Mouse (Mus musculus): Measurements from ENCODE around the gene Bckdk. TPM values are rescaled to one million over a fixed set of nuclear protein-coding genes. Genes with fewer than 3 reads are reported as not detected.
"Not testable (repeated sequence)": the region's sequence is repeated elsewhere in the genome, so short reads cannot be mapped to it uniquely, and the experiment has no call there.

The Bckdk gene
- polyA plus RNA-seq, 1 experiment from 2014 or later = 89.2 TPM

GRCm38 (mm10) chr7:127935748-127936159 is 31.9 kb downstream of the Bckdk start:
- Histone ChIP-seq H3K4me1 (peaks cover 13% of the 10 kb centered on the region), H3K4me2 (peak overlapping the region; percentile 95), H3K9ac (peak overlapping the region; percentile 82), H3K27me3 (peaks cover 11% of the 10 kb centered on the region; the same call in 1 of the 2 replicates), H3K36me3 (replicated peaks) (no peaks in the 10 kb centered on the region), H3K9me3 (no peaks in the 10 kb centered on the region), H3K27ac (peak overlapping the region; percentile 67), H3K4me3 (replicated peaks) (peak overlapping the region; percentile 69)
- peak; percentile 77 for ATAC-seq (ENCODE audit: low FRiP score)
- under 1% methylated on average over 31 of the region's 38 CpGs for WGBS

DNA sequence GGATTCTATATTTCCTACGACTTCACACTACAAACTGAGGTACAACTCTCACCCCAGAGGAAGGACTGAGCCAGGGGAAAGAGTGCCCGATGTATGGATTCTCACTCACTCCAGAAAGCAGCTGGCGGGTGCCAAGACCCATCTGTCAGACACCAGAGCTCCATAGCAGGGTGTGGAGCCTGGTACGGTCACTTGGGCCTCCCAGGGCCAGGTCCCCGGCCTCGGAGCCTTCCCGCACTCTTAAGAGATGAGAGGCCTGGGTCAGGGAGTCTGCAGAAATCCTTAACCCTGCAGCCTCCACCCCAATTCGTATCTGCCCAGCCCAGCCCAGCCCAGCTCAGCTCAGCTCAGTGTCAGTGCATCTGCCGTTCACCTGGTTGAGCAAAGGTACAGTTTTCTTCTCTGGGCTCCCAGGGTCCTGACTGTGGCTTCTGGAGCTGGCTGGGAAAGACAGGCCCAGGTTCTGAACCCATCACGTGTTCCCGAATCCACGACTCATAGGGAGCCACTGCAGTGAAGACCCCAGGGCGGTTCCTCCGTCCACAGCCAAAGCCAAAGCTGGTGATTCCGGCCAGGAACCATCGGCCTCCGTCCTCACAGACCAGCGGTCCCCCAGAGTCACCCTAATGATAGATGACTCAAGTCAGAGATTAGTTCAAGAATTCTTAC is 32.5 kb downstream of the Bckdk start:
- H3K4me3 ChIP-seq (replicated peaks) = peak overlapping the region; percentile 69
- H3K27ac ChIP-seq = 0 out of 2 replicates have a peak overlapping the region, but pooled peaks have one; percentile 67
- H3K9ac ChIP-seq = peak overlapping the region; percentile 82
- H3K36me3 ChIP-seq (replicated peaks) = no peaks in the 10 kb centered on the region
- H3K27me3 ChIP-seq = peaks cover 10% of the 10 kb centered on the region; the same call in 1 of the 2 replicates
- peak; percentile 5; the same call in 1 of the 2 replicates for ATAC-seq (ENCODE audit: low FRiP score)
- peaks cover 13% of the 10 kb centered on the region for H3K4me1 ChIP-seq
- H3K4me2 ChIP-seq = peak overlapping the region; percentile 95
- H3K9me3 ChIP-seq = no peaks in the 10 kb centered on the region
- 58% methylated on average over 18 of the region's 18 CpGs for WGBS

DNA sequence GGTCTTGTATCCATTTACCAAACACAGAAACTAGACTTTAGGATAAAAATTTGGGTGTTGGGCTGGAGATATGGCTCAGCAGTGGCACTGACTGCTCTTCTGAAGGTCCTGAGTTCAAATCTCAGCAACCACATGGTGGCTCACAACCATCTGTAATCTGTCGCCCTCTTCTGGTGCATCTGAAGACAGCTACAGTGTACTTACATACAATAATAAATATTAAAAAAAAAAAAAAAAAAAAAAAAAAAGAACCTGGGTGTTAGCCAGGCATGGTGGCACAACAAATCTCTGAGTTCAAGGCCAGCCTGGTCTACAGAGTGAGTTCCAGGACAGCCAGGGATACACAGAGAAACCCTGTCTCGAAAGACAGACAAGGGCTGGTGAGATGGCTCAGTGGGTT is 38.2 kb downstream of the Bckdk start:
- H3K4me3 ChIP-seq (replicated peaks); ATAC-seq (ENCODE audit: low FRiP score); H3K4me1 ChIP-seq; H3K9me3 ChIP-seq; H3K27ac ChIP-seq; H3K36me3 ChIP-seq (replicated peaks); H3K9ac ChIP-seq; H3K4me2 ChIP-seq: not testable (repeated sequence)
- 61% methylated on average over 2 of the region's 2 CpGs for WGBS
- peaks cover 35% of the 10 kb centered on the region for H3K27me3 ChIP-seq

DNA sequence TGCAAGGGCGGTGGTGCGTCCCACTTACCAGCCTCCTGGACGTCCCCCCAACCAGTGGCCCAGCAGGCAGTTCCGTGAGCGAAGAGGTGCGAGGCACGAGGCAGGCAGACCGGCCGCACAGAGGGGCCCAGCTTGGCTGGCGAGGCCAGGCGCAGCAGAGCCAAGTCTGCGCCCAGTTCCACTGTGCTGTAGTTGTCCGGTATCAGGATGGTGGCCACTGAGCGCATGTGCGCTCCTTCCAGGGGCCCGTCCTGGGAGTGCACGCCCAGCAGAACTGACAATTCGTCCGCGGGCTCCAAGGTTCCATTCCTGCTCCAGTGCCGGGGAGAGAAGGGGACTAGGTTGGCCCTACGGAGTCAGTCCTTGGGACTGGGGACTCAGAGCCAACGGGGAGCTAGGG is 40.7 kb downstream of the Bckdk start:
- Histone ChIP-seq H3K4me1 (no peaks in the 10 kb centered on the region), H3K4me3 (replicated peaks) (no peak overlapping the region), H3K4me2 (peak overlapping the region; percentile 8; the same call in 1 of the 2 replicates), H3K9ac (no peak overlapping the region), H3K9me3 (no peaks in the 10 kb centered on the region), H3K27ac (no peak overlapping the region), H3K36me3 (replicated peaks) (no peaks in the 10 kb centered on the region), H3K27me3 (peaks cover 35% of the 10 kb centered on the region)
- ATAC-seq (ENCODE audit: low FRiP score) = no peak
- WGBS = 13% methylated on average over 23 of the region's 23 CpGs

DNA sequence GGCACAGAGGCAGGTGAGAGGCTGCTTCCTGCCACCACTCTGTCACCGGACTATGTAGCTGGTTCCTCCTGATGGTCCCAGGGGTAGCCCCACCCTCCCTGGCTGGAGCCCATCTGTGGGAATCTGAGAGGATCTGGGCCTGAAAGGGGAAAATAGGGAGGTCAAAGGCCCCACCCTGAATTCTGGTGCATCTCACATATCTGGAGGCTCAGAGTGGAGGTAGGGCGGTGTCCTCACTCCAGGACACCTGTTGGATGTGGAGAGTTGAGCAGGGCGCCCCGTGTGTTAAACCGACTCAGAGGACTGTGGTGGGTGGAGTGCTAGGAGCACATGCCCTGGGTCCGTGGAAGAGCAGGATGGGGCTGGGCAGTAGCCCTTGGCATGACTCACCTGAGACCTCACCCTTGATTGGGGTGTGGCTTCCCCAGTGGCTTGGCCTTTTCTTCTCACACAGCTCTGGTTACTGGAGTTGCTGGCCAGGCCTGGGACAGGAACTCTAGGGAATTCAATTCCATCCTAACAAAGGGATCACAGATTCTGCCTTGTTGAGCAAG is 42.7 kb downstream of the Bckdk start, which contains the start of gene Prss36:
Prss36 (minus strand) TSS at position 256 of the 554 bp plus-strand sequence.
- no peak for ATAC-seq (ENCODE audit: low FRiP score)
- peaks cover 35% of the 10 kb centered on the region for H3K27me3 ChIP-seq
- H3K4me1 ChIP-seq = no peaks in the 10 kb centered on the region
- 83% methylated on average over 6 of the region's 6 CpGs for WGBS
- no peak within 1 kb of the TSS for H3K9ac ChIP-seq
- H3K9me3 ChIP-seq = no peaks in the 10 kb centered on the region
- H3K27ac ChIP-seq = no peak within 1 kb of the TSS
- no peak within 1 kb of the TSS for H3K4me3 ChIP-seq (replicated peaks)
- H3K4me2 ChIP-seq = no peak within 1 kb of the TSS
- no peaks in the 10 kb centered on the region for H3K36me3 ChIP-seq (replicated peaks)

DNA sequence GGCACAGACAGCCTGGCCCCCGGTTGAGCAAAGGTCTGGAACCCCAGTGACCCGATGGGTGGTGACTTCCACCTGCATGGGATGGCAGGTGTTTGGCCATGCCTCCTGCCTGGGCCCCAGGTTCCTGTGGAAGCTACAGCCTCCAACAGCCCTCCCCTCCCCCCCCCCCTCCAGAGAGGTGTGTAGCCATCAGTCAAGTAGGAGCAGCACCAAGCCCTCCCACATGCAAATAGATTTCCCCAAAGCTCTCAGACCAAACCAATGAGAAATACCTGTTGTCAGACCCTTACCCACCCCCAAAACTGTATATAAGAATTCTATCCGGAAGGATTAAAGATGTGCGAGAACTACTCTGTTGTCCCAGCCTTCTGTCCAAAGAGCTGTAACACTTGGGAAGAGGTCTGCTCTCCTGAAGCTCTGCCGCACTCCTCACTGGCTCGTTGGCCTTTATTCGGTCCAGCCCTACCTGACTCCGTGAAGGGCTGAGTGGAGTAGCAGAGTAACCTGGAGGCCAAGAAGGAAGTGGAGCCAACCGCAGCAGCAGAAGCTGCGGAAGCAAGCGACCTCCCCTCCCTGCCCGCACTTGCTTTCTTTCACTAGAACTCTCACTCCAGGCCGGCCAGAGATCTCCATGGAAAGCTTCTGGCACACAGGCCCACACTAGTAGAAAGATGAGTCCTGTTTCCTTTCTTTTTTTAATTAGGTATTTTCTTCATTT is 49.1 kb downstream of the Bckdk start:
- no peak overlapping the region for H3K4me3 ChIP-seq (replicated peaks)
- H3K27me3 ChIP-seq = peaks cover 5% of the 10 kb centered on the region; the same call in 1 of the 2 replicates
- no peak overlapping the region for H3K9ac ChIP-seq
- no peak for ATAC-seq (ENCODE audit: low FRiP score)
- no peaks in the 10 kb centered on the region for H3K36me3 ChIP-seq (replicated peaks)
- no peak overlapping the region for H3K27ac ChIP-seq
- no peaks in the 10 kb centered on the region for H3K4me1 ChIP-seq
- WGBS = 48% methylated on average over 13 of the region's 13 CpGs
- H3K4me2 ChIP-seq = no peak overlapping the region
- no peaks in the 10 kb centered on the region for H3K9me3 ChIP-seq

DNA sequence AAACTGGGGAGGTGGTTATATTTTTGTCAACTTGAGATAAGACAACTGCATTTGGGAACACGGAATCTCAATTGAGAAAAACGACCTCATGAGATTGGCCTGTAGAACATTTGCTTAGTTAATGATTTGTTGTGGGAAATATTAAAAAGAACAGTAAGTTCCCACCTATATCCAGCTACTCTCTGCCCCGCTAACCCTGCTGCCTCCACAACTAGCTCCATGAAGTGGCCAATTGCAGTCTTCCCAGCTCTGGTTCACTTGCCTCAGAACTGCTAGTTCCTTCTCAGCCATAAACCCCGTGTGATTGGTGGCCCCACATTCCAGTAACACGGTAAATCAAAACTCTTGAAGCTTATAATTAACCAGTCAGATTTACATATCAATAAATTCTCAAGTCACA is 55.5 kb downstream of the Bckdk start:
- no peaks in the 10 kb centered on the region for H3K27me3 ChIP-seq
- no peaks in the 10 kb centered on the region for H3K9me3 ChIP-seq
- H3K4me2 ChIP-seq = no peak overlapping the region
- WGBS = 69% methylated on average over 5 of the region's 5 CpGs
- no peaks in the 10 kb centered on the region for H3K4me1 ChIP-seq
- H3K4me3 ChIP-seq (replicated peaks) = no peak overlapping the region
- H3K27ac ChIP-seq = no peak overlapping the region
- H3K9ac ChIP-seq = no peak overlapping the region
- H3K36me3 ChIP-seq (replicated peaks) = no peaks in the 10 kb centered on the region
- ATAC-seq (ENCODE audit: low FRiP score) = no peak

Other genes with a start within 250 kb of the Bckdk start
- 57.4 and 72.6 TPM in 2 replicates for gene Bcl7c, start 195.1 kb upstream of the Bckdk start, polyA plus RNA-seq (2016; fragmentation: Nextera tagmentation; extraction: Ambion mirVana)
- gene Ctf1, start 191.3 kb upstream of the Bckdk start, polyA plus RNA-seq (2016; fragmentation: Nextera tagmentation; extraction: Ambion mirVana) = 6.7 and 8.3 TPM in 2 replicates
- 0.40 and 0.42 TPM in 2 replicates for gene Ctf2, start 171.9 kb upstream of the Bckdk start, polyA plus RNA-seq (2016; fragmentation: Nextera tagmentation; extraction: Ambion mirVana)
- gene Fbxl19, start 159.5 kb upstream of the Bckdk start, polyA plus RNA-seq (2016; fragmentation: Nextera tagmentation; extraction: Ambion mirVana) = 9.0 and 10.3 TPM in 2 replicates
- 5.7 and 6.0 TPM in 2 replicates for gene Orai3, start 134.3 kb upstream of the Bckdk start, polyA plus RNA-seq (2016; fragmentation: Nextera tagmentation; extraction: Ambion mirVana)
- gene Setd1a, start 127.4 kb upstream of the Bckdk start, polyA plus RNA-seq (2016; fragmentation: Nextera tagmentation; extraction: Ambion mirVana) = 21.7 and 25.5 TPM in 2 replicates
- gene Gm49388, start 118.5 kb upstream of the Bckdk start, polyA plus RNA-seq (2016; fragmentation: Nextera tagmentation; extraction: Ambion mirVana) = not detected in 2 replicates
- gene Hsd3b7, start 103.5 kb upstream of the Bckdk start, polyA plus RNA-seq (2016; fragmentation: Nextera tagmentation; extraction: Ambion mirVana) = 7.3 and 7.6 TPM in 2 replicates
- 21.3 and 22.3 TPM in 2 replicates for gene Stx4a, start 79.8 kb upstream of the Bckdk start, polyA plus RNA-seq (2016; fragmentation: Nextera tagmentation; extraction: Ambion mirVana)
- 11.5 and 17.3 TPM in 2 replicates for gene Stx1b, start 79.5 kb upstream of the Bckdk start, polyA plus RNA-seq (2016; fragmentation: Nextera tagmentation; extraction: Ambion mirVana)
- gene Zfp646, start 27.9 kb upstream of the Bckdk start, polyA plus RNA-seq (2016; fragmentation: Nextera tagmentation; extraction: Ambion mirVana) = 22.2 and 26.6 TPM in 2 replicates
- gene Zfp668, start 27.3 kb upstream of the Bckdk start, polyA plus RNA-seq (2016; fragmentation: Nextera tagmentation; extraction: Ambion mirVana) = 33.9 and 38.2 TPM in 2 replicates
- 0.49 and 0.77 TPM in 2 replicates for gene Prss53, start 13.1 kb upstream of the Bckdk start, polyA plus RNA-seq (2016; fragmentation: Nextera tagmentation; extraction: Ambion mirVana)
- not detected in 2 replicates for gene Gm21974, start 8.6 kb upstream of the Bckdk start, polyA plus RNA-seq (2016; fragmentation: Nextera tagmentation; extraction: Ambion mirVana)
- 36.6 and 46.6 TPM in 2 replicates for gene Vkorc1, start 8.5 kb upstream of the Bckdk start, polyA plus RNA-seq (2016; fragmentation: Nextera tagmentation; extraction: Ambion mirVana)
- gene Kat8, start 8.4 kb downstream of the Bckdk start, polyA plus RNA-seq (2016; fragmentation: Nextera tagmentation; extraction: Ambion mirVana) = 46.6 and 52.4 TPM in 2 replicates
- gene Prss8, start 26.0 kb downstream of the Bckdk start, polyA plus RNA-seq (2016; fragmentation: Nextera tagmentation; extraction: Ambion mirVana) = 1.5 and 2.4 TPM in 2 replicates
- 8.4 and 9.0 TPM in 2 replicates for gene Prss36, start 42.6 kb downstream of the Bckdk start, polyA plus RNA-seq (2016; fragmentation: Nextera tagmentation; extraction: Ambion mirVana)
- 517 and 534 TPM in 2 replicates for gene Fus, start 63.4 kb downstream of the Bckdk start, polyA plus RNA-seq (2016; fragmentation: Nextera tagmentation; extraction: Ambion mirVana)
- gene Pycard, start 89.8 kb downstream of the Bckdk start, polyA plus RNA-seq (2016; fragmentation: Nextera tagmentation; extraction: Ambion mirVana) = 3.3 and 5.9 TPM in 2 replicates
- not detected in 2 replicates for gene Trim72, start 99.9 kb downstream of the Bckdk start, polyA plus RNA-seq (2016; fragmentation: Nextera tagmentation; extraction: Ambion mirVana)
- gene Itgam, start 158.6 kb downstream of the Bckdk start, polyA plus RNA-seq (2016; fragmentation: Nextera tagmentation; extraction: Ambion mirVana) = 0.54 TPM in 2 replicates
- not detected in 2 replicates for gene Gm49368, start 158.6 kb downstream of the Bckdk start, polyA plus RNA-seq (2016; fragmentation: Nextera tagmentation; extraction: Ambion mirVana)
- 0.23 TPM in 1 of 2 replicates, not detected in the other for gene Itgax, start 225.5 kb downstream of the Bckdk start, polyA plus RNA-seq (2016; fragmentation: Nextera tagmentation; extraction: Ambion mirVana)

Data from forebrain, embryonic 12.5 days (tissue).